In genomic region chr1:45355944-45356343, GRCm38 (mm10) we compare ENCODE assay signal across 14 mouse cellular contexts. TPM values are rescaled to one million over a fixed set of nuclear protein-coding genes. Genes with fewer than 3 reads are reported as not detected.
DNase-seq lines count a peak whose midpoint lies in the region; ATAC-seq lines count a peak whose summit lies in the region.
"Had no signal": no experiment of that assay in that cellular context is flagged by ENCODE, and none has a peak within 500 bp of the region (broad histone marks: within the 10 kb centered on the region; RNA-seq: fewer than 3 reads in every experiment).

No protein-coding gene starts in this region.

- WGBS in forebrain, embryonic 14.5 days, result 85% methylated on average over 4 of the region's 4 CpGs
- 68% methylated on average over 4 of the region's 4 CpGs for WGBS in hindbrain, embryonic 10.5 days

- no peak overlapping the region for H3K4me3 ChIP-seq in forebrain, embryonic 14.5 days (ENCODE audit: low read depth, low read length)
- no peak overlapping the region for H3K4me3 ChIP-seq in hindbrain, embryonic 10.5 days
- H3K4me3 ChIP-seq: embryonic facial prominence, embryonic 13.5 days; heart, embryonic 15.5 days; liver, embryonic 13.5 days; midbrain, embryonic 10.5 days had no signal

- H3K27me3 ChIP-seq in forebrain, embryonic 14.5 days (replicated peaks; ENCODE audit: control insufficient read depth, insufficient read depth, low read length), result no peaks in the 10 kb centered on the region
- H3K27me3 ChIP-seq in hindbrain, embryonic 10.5 days (ENCODE audit: insufficient read depth, poor library complexity, severe bottlenecking), result no peaks in the 10 kb centered on the region
- H3K27me3 ChIP-seq: embryonic facial prominence, embryonic 13.5 days; heart, embryonic 15.5 days; liver, embryonic 13.5 days had no signal

- H3K36me3 ChIP-seq in forebrain, embryonic 14.5 days (ENCODE audit: control insufficient read depth, insufficient read depth, low read length), result no peaks in the 10 kb centered on the region
- H3K36me3 ChIP-seq in hindbrain, embryonic 10.5 days, result no peaks in the 10 kb centered on the region
- H3K36me3 ChIP-seq: heart, embryonic 15.5 days; liver, embryonic 13.5 days; midbrain, embryonic 10.5 days had no signal

- no peak overlapping the region for H3K4me2 ChIP-seq in forebrain, embryonic 14.5 days (ENCODE audit: low read length)
- H3K4me2 ChIP-seq: embryonic facial prominence, embryonic 13.5 days; heart, embryonic 15.5 days; liver, embryonic 13.5 days had no signal

- H3K9ac ChIP-seq in forebrain, embryonic 14.5 days (ENCODE audit: low read length), result no peak overlapping the region
- H3K9ac ChIP-seq: embryonic facial prominence, embryonic 13.5 days; heart, embryonic 15.5 days; liver, embryonic 13.5 days had no signal

- no peaks in the 10 kb centered on the region for H3K4me1 ChIP-seq in forebrain, embryonic 14.5 days (ENCODE audit: control insufficient read depth, insufficient read depth, low read length)
- no peaks in the 10 kb centered on the region for H3K4me1 ChIP-seq in hindbrain, embryonic 10.5 days (replicated peaks)
- H3K4me1 ChIP-seq: embryonic facial prominence, embryonic 13.5 days; heart, embryonic 15.5 days; liver, embryonic 13.5 days; midbrain, embryonic 10.5 days had no signal

- DNase-seq in frontal cortex, postnatal 25 days (ENCODE audit: low spot score in 2 of 2), result no peak
- DNase-seq in kidney, postnatal 14 days, result peak; percentile 14
- DNase-seq in kidney, adult 8-10 months, result no peak
- peak; percentile 8 for DNase-seq in adrenal gland, postnatal 14 days
- DNase-seq in lung, postnatal 14 days, result peak; percentile 19
- no peak for DNase-seq in forebrain, embryonic 14.5 days (ENCODE audit: low spot score)
- DNase-seq in hindbrain, embryonic 10.5 days (ENCODE audit: low spot score), result no peak
- DNase-seq: liver, embryonic 13.5 days; right cerebral cortex, postnatal 14 days had no signal

- H3K27ac ChIP-seq in forebrain, embryonic 14.5 days (ENCODE audit: low read depth, low read length), result no peak overlapping the region
- H3K27ac ChIP-seq in hindbrain, embryonic 10.5 days, result no peak overlapping the region
- H3K27ac ChIP-seq: embryonic facial prominence, embryonic 13.5 days; heart, embryonic 15.5 days; liver, embryonic 13.5 days; midbrain, embryonic 10.5 days had no signal

- ATAC-seq in frontal cortex, adult (ENCODE audit: low TSS enrichment), result peak; percentile 79
- ATAC-seq in forebrain, embryonic 14.5 days, result no peak
- ATAC-seq: intestine, postnatal 0 days had no signal

- no peaks in the 10 kb centered on the region for H3K9me3 ChIP-seq in forebrain, embryonic 14.5 days (replicated peaks; ENCODE audit: control insufficient read depth, low read length)
- H3K9me3 ChIP-seq in hindbrain, embryonic 10.5 days, result no peaks in the 10 kb centered on the region
- H3K9me3 ChIP-seq: embryonic facial prominence, embryonic 13.5 days; heart, embryonic 15.5 days; liver, embryonic 13.5 days; midbrain, embryonic 10.5 days had no signal

RNA-seq across cellular contexts. Expression of gene Col3a1, which starts 44.6 kb away (rescaled TPM):
- total RNA-seq in adrenal gland, postnatal 14 days (2021), result 603 and 739 TPM in 2 replicates
- polyA plus RNA-seq in forebrain, embryonic 14.5 days (2014; fragmentation: Nextera tagmentation; extraction: Ambion mirVana), result 119 and 157 TPM in 2 replicates
- polyA plus RNA-seq in hindbrain, embryonic 10.5 days (2016; fragmentation: Nextera tagmentation; extraction: Ambion mirVana), result 366 and 385 TPM in 2 replicates

Comparison
In these comparisons a context has a peak if more than half of its experiments do, and no peak if none do; other contexts are left out.
1. DNase-seq: peak in kidney, postnatal 14 days (single experiment), adrenal gland, postnatal 14 days (single experiment) and lung, postnatal 14 days (single experiment); none in frontal cortex, postnatal 25 days (0 of 2), kidney, adult 8-10 months (0 of 2), forebrain, embryonic 14.5 days (single experiment) and hindbrain, embryonic 10.5 days (single experiment).